Comparison of ENCODE assay signal across 11 mouse cellular contexts in genomic region chr8:87967057-87967820, GRCm38 (mm10). TPM values are rescaled to one million over a fixed set of nuclear protein-coding genes. Genes with fewer than 3 reads are reported as not detected.
DNase-seq lines count a peak whose midpoint lies in the region; ATAC-seq and TF ChIP-seq lines count a peak whose summit lies in the region.
"Had no signal": no experiment of that assay in that cellular context is flagged by ENCODE, and none has a peak within 500 bp of the region (broad histone marks: within the 10 kb centered on the region; RNA-seq: fewer than 3 reads in every experiment).

No protein-coding gene starts in this region.

- DNase-seq in forebrain, embryonic 10.5 days (ENCODE audit: extremely low spot score, low spot score), result no peak
- no peak for DNase-seq in forebrain, embryonic 14.5 days (ENCODE audit: low spot score)
- peak; percentile 15 for DNase-seq in urinary bladder, postnatal 25 days (ENCODE audit: low spot score)
- no peak for DNase-seq in urinary bladder, postnatal 14 days (ENCODE audit: low spot score)
- no peak for DNase-seq in stomach, postnatal 0 days (ENCODE audit: low spot score)
- DNase-seq in lung, postnatal 0 days (ENCODE audit: low spot score), result no peak
- DNase-seq in spleen, postnatal 10 days (ENCODE audit: low spot score in 2 of 2), result no peak
- DNase-seq: cerebellum, adult 18-20 months; lung, adult 18-20 months had no signal

- no peak for TF ChIP-seq EP300 in stomach, postnatal 0 days (optimal IDR thresholded peaks at IDR 0.05)
- TF ChIP-seq EP300 in lung, postnatal 0 days (IDR thresholded peaks at IDR 0.05), result no peak

- H3K27ac ChIP-seq in forebrain, embryonic 10.5 days, result peak overlapping the region; percentile 79
- no peak overlapping the region for H3K27ac ChIP-seq in forebrain, embryonic 14.5 days (ENCODE audit: low read depth, low read length)
- H3K27ac ChIP-seq in intestine, embryonic 16.5 days (ENCODE audit: low read length), result no peak overlapping the region
- no peak overlapping the region for H3K27ac ChIP-seq in stomach, postnatal 0 days (replicated peaks)
- no peak overlapping the region for H3K27ac ChIP-seq in lung, postnatal 0 days (ENCODE audit: low read length)
- H3K27ac ChIP-seq: heart, embryonic 15.5 days had no signal

- peaks cover 50% of the 10 kb centered on the region for H3K4me1 ChIP-seq in forebrain, embryonic 10.5 days
- H3K4me1 ChIP-seq in forebrain, embryonic 14.5 days (ENCODE audit: control insufficient read depth, insufficient read depth, low read length), result peaks cover 11% of the 10 kb centered on the region; the same call in 1 of the 2 replicates
- peaks cover 8% of the 10 kb centered on the region for H3K4me1 ChIP-seq in intestine, embryonic 16.5 days (ENCODE audit: control insufficient read depth, insufficient read depth, low read length)
- H3K4me1 ChIP-seq in stomach, postnatal 0 days (replicated peaks; ENCODE audit: control insufficient read depth, insufficient read depth), result no peaks in the 10 kb centered on the region
- H3K4me1 ChIP-seq in lung, postnatal 0 days (ENCODE audit: insufficient read depth, low read depth, low read length), result 0 out of 2 replicates have a peak, but pooled peaks cover 2% of the 10 kb centered on the region

- ATAC-seq in forebrain, embryonic 14.5 days, result no peak
- peak; percentile 80 for ATAC-seq in intestine, embryonic 16.5 days
- ATAC-seq in stomach, postnatal 0 days (ENCODE audit: low FRiP score, low TSS enrichment), result 0 out of 2 replicates have a peak, but pooled peaks have one; percentile 40
- no peak for ATAC-seq in lung, postnatal 0 days

- H3K9ac ChIP-seq in forebrain, embryonic 14.5 days (ENCODE audit: low read length), result no peak overlapping the region
- H3K9ac ChIP-seq in intestine, embryonic 16.5 days (ENCODE audit: low read depth, low read length), result peak overlapping the region; percentile 27; the same call in 1 of the 2 replicates
- no peak overlapping the region for H3K9ac ChIP-seq in stomach, postnatal 0 days (ENCODE audit: low read length)
- H3K9ac ChIP-seq in lung, postnatal 0 days (replicated peaks; ENCODE audit: low read depth), result no peak overlapping the region
- H3K9ac ChIP-seq: heart, embryonic 15.5 days had no signal

- H3K27me3 ChIP-seq in forebrain, embryonic 10.5 days (ENCODE audit: poor library complexity, severe bottlenecking), result peaks cover 30% of the 10 kb centered on the region
- 0 out of 2 replicates have a peak, but pooled peaks cover 5% of the 10 kb centered on the region for H3K27me3 ChIP-seq in forebrain, embryonic 14.5 days (replicated peaks; ENCODE audit: control insufficient read depth, insufficient read depth, low read length)
- peaks cover 16% of the 10 kb centered on the region for H3K27me3 ChIP-seq in intestine, embryonic 16.5 days (replicated peaks; ENCODE audit: control insufficient read depth, insufficient read depth, low read length)
- peaks cover under 1% of the 10 kb centered on the region; the same call in 1 of the 2 replicates for H3K27me3 ChIP-seq in stomach, postnatal 0 days (ENCODE audit: control insufficient read depth, insufficient read depth, low read length)
- H3K27me3 ChIP-seq in lung, postnatal 0 days (replicated peaks; ENCODE audit: insufficient read depth, low read length), result peaks cover 9% of the 10 kb centered on the region; the same call in 1 of the 2 replicates

- H3K36me3 ChIP-seq in forebrain, embryonic 10.5 days (replicated peaks), result no peaks in the 10 kb centered on the region
- H3K36me3 ChIP-seq in forebrain, embryonic 14.5 days (ENCODE audit: control insufficient read depth, insufficient read depth, low read length), result no peaks in the 10 kb centered on the region
- no peaks in the 10 kb centered on the region for H3K36me3 ChIP-seq in intestine, embryonic 16.5 days (ENCODE audit: control insufficient read depth, insufficient read depth, low read length)
- no peaks in the 10 kb centered on the region for H3K36me3 ChIP-seq in stomach, postnatal 0 days (ENCODE audit: control insufficient read depth, insufficient read depth, low read length)
- no peaks in the 10 kb centered on the region for H3K36me3 ChIP-seq in lung, postnatal 0 days (ENCODE audit: insufficient read depth, low read length)
- H3K36me3 ChIP-seq: heart, embryonic 15.5 days had no signal

- no peak overlapping the region for H3K4me3 ChIP-seq in forebrain, embryonic 10.5 days
- H3K4me3 ChIP-seq in forebrain, embryonic 14.5 days (ENCODE audit: low read depth, low read length), result no peak overlapping the region
- H3K4me3 ChIP-seq in intestine, embryonic 16.5 days (ENCODE audit: low read length), result no peak overlapping the region
- H3K4me3 ChIP-seq in stomach, postnatal 0 days (ENCODE audit: low read depth, low read length), result no peak overlapping the region
- no peak overlapping the region for H3K4me3 ChIP-seq in lung, postnatal 0 days (ENCODE audit: low read depth, low read length)
- H3K4me3 ChIP-seq: heart, embryonic 15.5 days had no signal

- 5% methylated on average over 2 of the region's 2 CpGs for WGBS in forebrain, embryonic 10.5 days
- 12% methylated on average over 2 of the region's 2 CpGs for WGBS in forebrain, embryonic 14.5 days
- 28% methylated on average over 2 of the region's 2 CpGs for WGBS in intestine, embryonic 16.5 days
- 32% methylated on average over 2 of the region's 2 CpGs for WGBS in stomach, postnatal 0 days
- WGBS in lung, postnatal 0 days, result 55% methylated on average over 2 of the region's 2 CpGs

- no peaks in the 10 kb centered on the region for H3K9me3 ChIP-seq in forebrain, embryonic 10.5 days
- H3K9me3 ChIP-seq in forebrain, embryonic 14.5 days (replicated peaks; ENCODE audit: control insufficient read depth, low read length), result no peaks in the 10 kb centered on the region
- H3K9me3 ChIP-seq in intestine, embryonic 16.5 days (ENCODE audit: control insufficient read depth, low read length), result no peaks in the 10 kb centered on the region
- no peaks in the 10 kb centered on the region for H3K9me3 ChIP-seq in stomach, postnatal 0 days (ENCODE audit: control insufficient read depth, low read length)
- H3K9me3 ChIP-seq in lung, postnatal 0 days (ENCODE audit: low read length), result no peaks in the 10 kb centered on the region
- H3K9me3 ChIP-seq: heart, embryonic 15.5 days had no signal

- TF ChIP-seq CTCF in stomach, postnatal 0 days (IDR thresholded peaks at IDR 0.05; ENCODE audit: low read depth), result no peak
- TF ChIP-seq CTCF in lung, postnatal 0 days (IDR thresholded peaks at IDR 0.05), result no peak

- H3K4me2 ChIP-seq in forebrain, embryonic 14.5 days (ENCODE audit: low read length), result no peak overlapping the region
- 0 out of 2 replicates have a peak overlapping the region, but pooled peaks have one; percentile 9 for H3K4me2 ChIP-seq in intestine, embryonic 16.5 days (ENCODE audit: low read depth, low read length)
- H3K4me2 ChIP-seq in stomach, postnatal 0 days (replicated peaks; ENCODE audit: low read depth), result no peak overlapping the region
- H3K4me2 ChIP-seq in lung, postnatal 0 days (replicated peaks; ENCODE audit: low read depth, low read length), result no peak overlapping the region
- H3K4me2 ChIP-seq: heart, embryonic 15.5 days had no signal

RNA-seq across cellular contexts. Expression of gene Zfp423, which starts 7.8 kb away (rescaled TPM):
- 24.7 and 25.2 TPM in 2 replicates for polyA plus RNA-seq in forebrain, embryonic 10.5 days (2016; fragmentation: Nextera tagmentation; extraction: Ambion mirVana)
- 26.4 and 27.9 TPM in 2 replicates for polyA plus RNA-seq in forebrain, embryonic 14.5 days (2014; fragmentation: Nextera tagmentation; extraction: Ambion mirVana)
- 2.4 and 2.5 TPM in 2 replicates for polyA plus RNA-seq in intestine, embryonic 16.5 days (2015; fragmentation: Nextera tagmentation; extraction: Ambion mirVana)
- 2.6 and 2.8 TPM in 2 replicates for polyA plus RNA-seq in stomach, postnatal 0 days (2015; fragmentation: Nextera tagmentation; extraction: Ambion mirVana)
- polyA plus RNA-seq in lung, postnatal 0 days (2015; fragmentation: Nextera tagmentation; extraction: Ambion mirVana), result 2.1 and 3.5 TPM in 2 replicates

Comparison
In these comparisons a context has a peak if more than half of its experiments do, and no peak if none do; other contexts are left out.
1. ATAC-seq: peak in intestine, embryonic 16.5 days (single experiment) and stomach, postnatal 0 days (single experiment); none in forebrain, embryonic 14.5 days (single experiment) and lung, postnatal 0 days (single experiment).